Mouse (Mus musculus): Measurements from ENCODE around the gene Ttll13. TPM values are rescaled to one million over a fixed set of nuclear protein-coding genes. Genes with fewer than 3 reads are reported as not detected.
A peak's percentile ranks its signal among the peaks of the same experiment; 100 is the strongest.

Gene Ttll13
- total RNA-seq, 4 experiments from 2014 or later, result 1.5 to 2.7 (median 2.1) TPM

DNA sequence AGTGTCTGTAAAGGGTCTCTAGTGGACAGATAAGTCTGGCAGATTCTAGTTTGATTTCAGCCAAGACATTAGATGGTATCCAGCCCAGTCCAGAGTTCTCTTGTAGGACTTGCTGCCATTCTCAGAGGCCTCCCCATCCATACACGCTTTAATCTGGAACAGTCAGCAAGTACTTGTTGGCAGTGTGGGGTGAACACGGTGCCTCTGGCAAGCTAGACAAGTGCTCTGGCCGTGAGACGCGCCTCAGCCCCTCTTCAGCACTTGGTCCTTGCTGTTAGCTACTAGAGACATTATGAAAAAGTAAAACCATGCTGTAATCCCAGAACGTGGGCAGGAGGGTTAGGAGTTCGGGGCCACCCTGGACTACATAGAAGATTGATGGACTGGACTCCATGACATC lies 32.6 kb upstream of the Ttll13 start:
- DNase-seq (ENCODE audit: low spot score in 2 of 2), result no peak

GRCm38 (mm10) chr7:80214459-80214858 lies 31.7 kb upstream of the Ttll13 start:
- DNase-seq (ENCODE audit: low spot score in 2 of 2), result no peak

- DNase-seq (ENCODE audit: low spot score in 2 of 2), result no peak
Measured at GRCm38 (mm10) chr7:80215398-80215797, 30.8 kb upstream of the Ttll13 start.

- DNase-seq (ENCODE audit: low spot score in 2 of 2), result no peak
Measured at GRCm38 (mm10) chr7:80216566-80216965, 29.6 kb upstream of the Ttll13 start.

GRCm38 (mm10) chr7:80218666-80219065 lies 27.5 kb upstream of the Ttll13 start:
- no peak for DNase-seq (ENCODE audit: low spot score in 2 of 2)

- DNase-seq (ENCODE audit: low spot score in 2 of 2), result no peak
Measured at GRCm38 (mm10) chr7:80220237-80220797, 25.9 kb upstream of the Ttll13 start.

DNA sequence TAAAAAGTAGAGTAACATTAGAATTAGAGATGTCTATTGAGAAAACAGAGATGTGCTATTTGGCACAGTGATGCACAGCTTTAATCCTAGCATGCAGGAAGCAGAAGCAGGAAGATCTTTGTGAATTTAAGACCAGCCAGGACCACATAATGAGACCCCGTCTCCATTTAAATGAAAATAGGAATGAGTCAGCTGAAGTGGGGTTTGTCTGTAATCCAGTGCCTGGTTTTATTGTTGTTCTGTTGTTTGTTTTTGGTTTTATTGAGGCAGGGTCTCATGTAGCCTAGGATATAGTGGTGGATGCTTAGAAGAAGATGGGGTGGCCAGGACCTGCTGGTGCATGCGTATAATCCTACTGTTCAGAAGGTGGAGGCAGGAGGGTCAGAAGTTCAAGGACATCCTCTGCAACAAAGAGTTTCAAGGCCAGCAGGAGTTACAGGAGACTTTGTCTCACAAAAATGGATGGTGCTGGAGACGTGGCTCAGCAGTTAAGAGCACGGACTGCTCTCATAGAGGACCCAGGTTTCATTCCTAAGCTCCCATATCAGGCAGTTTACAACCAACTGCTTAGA lies 24.9 kb upstream of the Ttll13 start:
- DNase-seq (ENCODE audit: low spot score in 2 of 2), result no peak

DNA sequence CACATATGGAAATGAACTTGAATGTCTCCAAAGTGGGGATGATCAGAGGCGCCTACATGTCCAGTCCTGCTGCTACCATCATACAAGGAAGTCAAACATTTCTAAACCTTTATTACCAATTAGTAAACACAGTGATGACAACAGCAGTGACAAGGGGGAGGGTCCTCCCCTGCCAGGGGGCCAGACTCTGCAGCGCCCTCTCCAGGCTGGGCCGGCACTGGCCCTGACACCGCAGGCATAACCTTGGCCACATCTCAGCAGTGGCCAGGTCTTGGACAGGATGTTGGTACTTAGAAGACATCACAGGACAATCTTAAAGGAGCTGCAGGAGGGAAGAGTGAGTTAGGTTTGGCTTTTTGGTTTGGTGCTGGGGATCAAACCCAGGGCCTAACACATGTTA lies 19.1 kb upstream of the Ttll13 start:
- no peak for DNase-seq (ENCODE audit: low spot score in 2 of 2)

DNA sequence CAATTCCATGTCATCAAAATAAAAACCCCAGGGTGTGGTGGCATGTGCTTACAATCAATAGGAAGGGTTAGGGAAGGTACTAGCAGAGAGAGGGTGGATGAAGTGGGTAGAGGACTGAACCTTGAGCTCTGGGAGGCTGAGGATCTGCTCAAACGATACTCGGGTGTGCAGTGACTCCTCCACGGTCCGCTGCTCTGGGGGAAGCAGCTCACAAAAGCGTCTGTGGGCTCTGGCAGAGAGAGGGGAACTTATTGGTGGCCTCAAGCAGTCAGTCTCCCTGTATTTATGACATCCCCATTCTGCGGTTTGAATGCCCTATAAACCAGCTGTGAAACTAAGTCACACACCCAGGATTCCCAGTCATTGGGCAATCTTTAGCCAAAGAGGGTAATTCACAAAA lies 16.0 kb upstream of the Ttll13 start:
- DNase-seq (ENCODE audit: low spot score in 2 of 2), result no peak

GRCm38 (mm10) chr7:80231971-80232488 lies 14.1 kb upstream of the Ttll13 start:
- DNase-seq (ENCODE audit: low spot score in 2 of 2), result no peak

- DNase-seq (ENCODE audit: low spot score in 2 of 2), result peak; percentile 86 to 93
Measured at GRCm38 (mm10) chr7:80232489-80233029, 13.6 kb upstream of the Ttll13 start, which contains the start of the genes Cib1 and Gdpgp1. Gene Cib1 (minus strand): TSS chr7:80232813. Gene Gdpgp1 (plus strand): TSS chr7:80232865.

GRCm38 (mm10) chr7:80233799-80234198 lies 12.4 kb upstream of the Ttll13 start:
- DNase-seq (ENCODE audit: low spot score in 2 of 2), result no peak

GRCm38 (mm10) chr7:80238542-80238941 lies 7.6 kb upstream of the Ttll13 start:
- DNase-seq (ENCODE audit: low spot score in 2 of 2), result no peak

DNA sequence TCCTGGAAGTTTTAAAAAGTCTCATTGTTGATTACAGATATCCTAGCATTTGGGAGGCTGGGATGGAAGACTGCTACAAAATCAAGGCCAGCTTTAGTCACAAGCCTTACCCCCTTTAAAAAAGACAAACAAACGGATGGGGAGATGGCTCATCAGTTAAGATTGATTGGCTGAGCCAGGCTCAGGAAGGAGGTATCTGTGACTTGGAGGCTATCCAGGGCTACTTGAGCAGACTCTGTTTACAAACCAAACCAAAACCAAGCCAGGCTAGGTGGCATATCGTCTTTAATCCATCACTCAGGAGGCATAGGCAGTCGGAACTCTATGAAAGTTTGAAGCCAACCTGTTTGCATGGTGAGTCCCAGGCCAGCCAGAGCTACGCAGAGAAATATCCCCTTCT lies 4.5 kb upstream of the Ttll13 start:
- no peak for DNase-seq (ENCODE audit: low spot score in 2 of 2)

DNA sequence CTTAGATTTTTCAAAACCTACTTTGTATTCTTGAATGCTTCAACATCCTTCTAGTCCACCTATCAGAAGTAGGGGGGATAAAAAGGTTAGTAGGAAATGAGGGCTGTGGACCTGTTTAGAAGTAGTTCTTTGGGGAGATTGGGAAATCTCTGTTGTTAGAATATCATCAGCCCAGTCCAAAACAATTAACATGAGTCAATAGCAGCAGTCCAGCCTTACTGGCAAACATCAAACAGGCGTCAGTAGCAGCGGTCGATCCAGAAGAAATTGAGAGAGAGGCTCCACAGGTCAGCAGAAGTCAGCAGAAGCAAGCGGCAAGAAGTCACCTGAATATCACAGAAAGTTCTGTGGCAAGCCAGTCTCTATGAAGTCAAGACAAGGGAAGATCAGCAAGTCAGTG lies 1.3 kb upstream of the Ttll13 start:
- no peak for DNase-seq (ENCODE audit: low spot score in 2 of 2)

GRCm38 (mm10) chr7:80246859-80247258 lies 683 bp downstream of the Ttll13 start:
- DNase-seq (ENCODE audit: low spot score in 2 of 2), result no peak

- DNase-seq (ENCODE audit: low spot score in 2 of 2), result no peak
Measured at GRCm38 (mm10) chr7:80252437-80252836, 6.3 kb downstream of the Ttll13 start.

DNA sequence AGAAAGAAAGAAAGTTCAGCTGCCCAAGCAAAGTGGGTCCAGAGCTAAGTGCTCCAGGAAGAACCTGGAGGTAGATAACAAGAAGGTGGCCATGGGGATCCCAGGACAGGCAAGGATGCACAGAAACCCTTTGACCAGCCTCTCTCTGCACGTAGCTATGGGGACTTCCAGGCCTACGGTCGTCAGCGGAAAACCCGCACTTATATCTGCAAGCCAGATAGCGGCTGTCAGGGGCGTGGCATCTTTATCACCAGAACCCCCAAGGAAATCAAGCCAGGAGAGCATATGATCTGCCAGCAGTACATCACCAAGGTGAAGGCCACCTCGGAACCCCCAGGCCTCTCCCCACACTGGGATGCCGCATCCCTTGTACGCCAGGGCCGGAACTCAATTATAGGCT lies 6.7 kb downstream of the Ttll13 start:
- DNase-seq (ENCODE audit: low spot score in 2 of 2), result no peak

DNA sequence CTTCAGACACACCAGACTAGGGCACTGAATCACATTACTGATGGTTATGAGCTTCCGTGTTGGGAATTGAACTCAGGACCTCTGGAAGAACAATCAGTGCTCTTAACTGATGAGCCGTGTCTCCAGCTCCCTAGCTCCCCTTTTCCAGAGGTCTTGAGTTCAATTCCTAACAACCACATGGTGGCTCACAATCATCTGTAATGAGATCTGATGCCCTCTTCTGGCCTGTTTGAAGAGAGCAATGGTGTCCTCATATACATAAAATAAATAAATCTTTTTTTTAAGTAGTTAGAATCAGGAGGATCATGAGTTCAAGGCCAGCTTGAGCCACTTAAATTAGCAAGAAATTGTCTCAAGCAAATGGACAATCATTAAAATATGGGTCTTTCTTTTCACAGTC lies 9.8 kb downstream of the Ttll13 start:
- DNase-seq (ENCODE audit: low spot score in 2 of 2), result no peak

GRCm38 (mm10) chr7:80257706-80258105 lies 11.5 kb downstream of the Ttll13 start:
- DNase-seq (ENCODE audit: low spot score in 2 of 2), result no peak

GRCm38 (mm10) chr7:80260625-80261371 lies 14.6 kb downstream of the Ttll13 start, which contains the start of gene Ngrn:
Gene Ngrn (plus strand): TSS chr7:80261215.
- DNase-seq (ENCODE audit: low spot score in 2 of 2), result peak; percentile 64 to 84

DNA sequence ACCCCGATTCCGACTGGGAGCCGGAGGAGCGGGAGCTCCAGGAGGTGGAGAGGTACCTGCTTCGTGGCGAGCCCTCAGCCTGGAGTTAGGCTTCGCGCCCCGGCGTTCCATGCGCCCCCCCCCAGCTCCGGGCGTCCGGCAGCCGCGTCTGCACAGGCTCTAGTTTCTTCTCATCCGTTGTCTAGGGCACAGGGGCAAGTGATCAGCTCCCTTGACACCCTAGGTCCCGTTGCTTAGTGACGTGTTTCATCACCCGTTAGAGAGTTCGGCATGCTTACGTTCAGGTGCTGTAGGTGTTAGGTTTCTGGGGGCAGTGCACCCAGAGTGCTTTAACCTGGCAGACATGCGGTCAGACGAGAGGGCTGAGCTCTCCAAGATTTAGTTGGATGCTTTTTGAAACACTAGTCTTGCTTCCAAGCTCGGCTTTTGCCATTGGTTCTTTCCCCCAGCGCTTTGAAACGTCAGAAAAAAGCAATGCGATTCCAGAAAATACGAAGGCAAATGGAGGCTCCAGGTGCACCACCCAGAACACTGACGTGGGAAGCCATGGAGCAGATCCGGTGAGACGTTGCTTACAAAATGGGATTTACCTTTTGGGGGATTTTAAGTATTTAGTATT lies 15.3 kb downstream of the Ttll13 start:
- DNase-seq (ENCODE audit: low spot score in 2 of 2), result peak in 1 of 2 experiments; percentile 14

All from left cerebral cortex, adult 8-10 months (tissue).